Mouse (Mus musculus) lung, postnatal 14 days (tissue): Measurements from ENCODE around the gene Hoxa6.

Experiments used
- DNase-seq: peaks from one replicate; pipeline ENCODE4 v3.0.0; 2021

Hoxa6 gene

GRCm38 (mm10) chr6:52196811-52197210 lies 11.7 kb downstream of the Hoxa6 start:
- DNase-seq, result no peak

GRCm38 (mm10) chr6:52194690-52195089 lies 13.8 kb downstream of the Hoxa6 start:
- no peak for DNase-seq

- DNase-seq, result peak; percentile 91
These were observed 16.5 kb downstream of the Hoxa6 start for GRCm38 (mm10) chr6:52191860-52192550.

- DNase-seq, result no peak
These were observed 17.4 kb downstream of the Hoxa6 start, which contains the start of gene Hoxa4 for GRCm38 (mm10) chr6:52190906-52191810. Gene Hoxa4 (minus strand): TSS chr6:52191753.

GRCm38 (mm10) chr6:52190410-52190809 lies 18.1 kb downstream of the Hoxa6 start:
- no peak for DNase-seq

GRCm38 (mm10) chr6:52189909-52190308 lies 18.6 kb downstream of the Hoxa6 start:
- no peak for DNase-seq

- DNase-seq, result no peak
These were observed 19.3 kb downstream of the Hoxa6 start for GRCm38 (mm10) chr6:52189172-52189591.

- no peak for DNase-seq
These were observed 22.0 kb downstream of the Hoxa6 start for GRCm38 (mm10) chr6:52186500-52186899.

GRCm38 (mm10) chr6:52185834-52186233 lies 22.7 kb downstream of the Hoxa6 start:
- no peak for DNase-seq

GRCm38 (mm10) chr6:52185222-52185621 lies 23.3 kb downstream of the Hoxa6 start:
- no peak for DNase-seq

- DNase-seq, result no peak
These were observed 23.9 kb downstream of the Hoxa6 start for GRCm38 (mm10) chr6:52184668-52185067.

- DNase-seq, result no peak
These were observed 25.0 kb downstream of the Hoxa6 start for GRCm38 (mm10) chr6:52183311-52184080.

- no peak for DNase-seq
These were observed 25.7 kb downstream of the Hoxa6 start for GRCm38 (mm10) chr6:52182793-52183192.

- no peak for DNase-seq
These were observed 26.5 kb downstream of the Hoxa6 start for GRCm38 (mm10) chr6:52182030-52182429.

- DNase-seq, result no peak
These were observed 27.8 kb downstream of the Hoxa6 start for GRCm38 (mm10) chr6:52180726-52181125.

- DNase-seq, result no peak
These were observed 28.3 kb downstream of the Hoxa6 start for GRCm38 (mm10) chr6:52180213-52180710.

GRCm38 (mm10) chr6:52179690-52180089 lies 28.8 kb downstream of the Hoxa6 start:
- no peak for DNase-seq

- no peak for DNase-seq
These were observed 29.4 kb downstream of the Hoxa6 start for GRCm38 (mm10) chr6:52178918-52179665.

GRCm38 (mm10) chr6:52177806-52178205 lies 30.7 kb downstream of the Hoxa6 start:
- DNase-seq, result no peak

GRCm38 (mm10) chr6:52177061-52177735 lies 31.3 kb downstream of the Hoxa6 start, which contains the start of gene 5730596B20Rik:
Gene 5730596B20Rik (plus strand): TSS chr6:52177498.
- DNase-seq, result no peak

- no peak for DNase-seq
These were observed 32.1 kb downstream of the Hoxa6 start for GRCm38 (mm10) chr6:52176391-52176790.
